Mouse (Mus musculus) small intestine, adult 2 months (tissue): Measurements from ENCODE around the gene S100a13.

Experiments used
- CTCF ChIP-seq: fragments of 200-500 bp; IDR thresholded peaks from 2 replicates; pipeline ENCODE4 v1.5.1; 2012; ENCODE audit warnings: low read depth, mild to moderate bottlenecking, control low read depth, inconsistent platforms, low read length, moderate library complexity, mixed read lengths; ENCODE audit not compliant: insufficient replicate concordance, insufficient read length; ENCODE audit errors: extremely low read depth
- POLR2A ChIP-seq: fragments of 200-500 bp; IDR thresholded peaks from 2 replicates; pipeline ENCODE4 v1.6.1; 2012; ENCODE audit warnings: low read depth, mild to moderate bottlenecking, control low read depth, inconsistent platforms, low read length, moderate library complexity

DNA sequence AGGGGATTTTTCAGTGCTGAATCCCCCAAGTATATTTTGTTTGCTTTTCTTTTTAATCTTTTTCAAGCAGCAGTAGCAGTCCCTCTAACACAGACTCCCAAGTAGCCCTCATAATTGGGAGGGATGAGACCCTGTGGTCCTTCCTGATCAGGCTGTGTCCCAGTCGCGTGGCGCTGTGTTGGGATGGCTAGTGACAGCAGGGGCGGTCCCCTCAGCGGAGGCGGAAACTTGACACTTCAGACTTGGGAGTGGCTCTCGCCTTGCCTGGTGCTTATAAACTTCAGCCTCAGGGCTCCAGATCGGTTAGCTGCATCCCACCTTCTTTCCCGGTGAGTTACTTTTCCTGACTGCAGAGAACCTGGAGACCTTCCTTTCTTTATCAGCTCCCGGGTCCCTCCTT is 456 bp downstream of the S100a13 start:
- TF ChIP-seq CTCF = no peak
- TF ChIP-seq POLR2A = peak; percentile 37; the same call in 1 of the 2 replicates
